Mouse (Mus musculus) embryonic facial prominence, embryonic 14.5 days (tissue): Measurements from ENCODE around the gene Krt88. TPM values are rescaled to one million over a fixed set of nuclear protein-coding genes. Genes with fewer than 3 reads are reported as not detected.

Experiments
- ATAC-seq: fragments of 200-750 bp; cut with Nextera tagmentation; 2 replicates; pipeline ENCODE4 v1.8.0; 2017; ENCODE audit warnings: low read depth, moderate number of reproducible peaks, moderate TSS enrichment
- DNase-seq: peaks from one replicate; pipeline ENCODE4 v3.0.0-alpha.2; 2015; ENCODE audit warnings: low spot score
- H3K27ac ChIP-seq: fragments of 300-500 bp; sonication (generic); replicated peaks from 2 replicates; pipeline ENCODE4 v1.5.1; 2014; ENCODE audit warnings: low read depth, mild to moderate bottlenecking, low read length, moderate library complexity
- H3K27me3 ChIP-seq: fragments of 300-500 bp; sonication (generic); replicated peaks from 2 replicates; pipeline ENCODE4 v1.6.1; 2014; ENCODE audit warnings: low read length; ENCODE audit not compliant: control insufficient read depth, insufficient read depth
- H3K36me3 ChIP-seq: fragments of 300-500 bp; sonication (generic); 2 replicates; pipeline ENCODE4 v1.6.1; 2014; ENCODE audit warnings: low read length, mixed read lengths; ENCODE audit not compliant: control insufficient read depth, insufficient read depth
- H3K4me1 ChIP-seq: fragments of 300-500 bp; sonication (generic); 2 replicates; pipeline ENCODE4 v1.6.1; 2014; ENCODE audit warnings: antibody characterized with exemption, low read length; ENCODE audit not compliant: control insufficient read depth, insufficient read depth
- H3K4me2 ChIP-seq: fragments of 300-500 bp; sonication (generic); 2 replicates; pipeline ENCODE4 v1.6.1; 2014; ENCODE audit warnings: low read depth, mild to moderate bottlenecking, low read length, moderate library complexity, mixed read lengths
- H3K4me3 ChIP-seq: fragments of 300-500 bp; sonication (generic); 2 replicates; pipeline ENCODE4 v1.5.1; 2014; ENCODE audit warnings: low read depth, mild to moderate bottlenecking, low read length
- H3K9ac ChIP-seq: fragments of 300-500 bp; sonication (generic); 2 replicates; pipeline ENCODE4 v1.6.1; 2014; ENCODE audit warnings: low read depth, mild to moderate bottlenecking, low read length, moderate library complexity, mixed read lengths
- H3K9me3 ChIP-seq: fragments of 300-500 bp; sonication (generic); 2 replicates; pipeline ENCODE4 v1.6.1; 2016; ENCODE audit warnings: low read length; ENCODE audit not compliant: control insufficient read depth
- WGBS: fragments of 180-500 bp; shearing (Covaris S2); extraction: QIAGEN DNeasy Blood & Tissue Kit; methylation state at CpG from one replicate; pipeline ENCODE4 v1.1.7; 2014; 5-methylcytosine and 5-hydroxymethylcytosine counted together
- polyA plus RNA-seq: library from polyadenylated mRNA; unstranded; fragments of >200 nt; fragmentation: Nextera tagmentation; extraction: Ambion mirVana; gene quantifications from 2 replicates; pipeline ENCODE4 v1.2.1, GENCODE M21; 2014

Gene Krt88
- polyA plus RNA-seq, 1 experiment from 2014 or later = not detected

- no peak overlapping the region for H3K27ac ChIP-seq
- no peak overlapping the region for H3K4me2 ChIP-seq
- peak; percentile 19 for DNase-seq
- H3K27me3 ChIP-seq = no peaks in the 10 kb centered on the region
- no peak overlapping the region for H3K9ac ChIP-seq
- no peak; the same call in 1 of the 2 replicates for ATAC-seq
- no peaks in the 10 kb centered on the region for H3K9me3 ChIP-seq
- H3K4me3 ChIP-seq = no peak overlapping the region
- H3K4me1 ChIP-seq = peaks cover 6% of the 10 kb centered on the region; the same call in 1 of the 2 replicates
- H3K36me3 ChIP-seq = no peaks in the 10 kb centered on the region
- WGBS = 17% methylated on average over 5 of the region's 5 CpGs
Measured at GRCm38 (mm10) chr15:101424914-101425313, 22.6 kb upstream of the Krt88 start.

- Histone ChIP-seq H3K4me1 (no peaks in the 10 kb centered on the region), H3K36me3 (no peaks in the 10 kb centered on the region), H3K9me3 (no peaks in the 10 kb centered on the region), H3K9ac (no peak overlapping the region), H3K27me3 (peaks cover 37% of the 10 kb centered on the region), H3K4me2 (no peak overlapping the region), H3K27ac (no peak overlapping the region), H3K4me3 (no peak overlapping the region)
- 78% methylated on average over 5 of the region's 7 CpGs for WGBS
- DNase-seq (no peak), ATAC-seq (no peak)
Measured at GRCm38 (mm10) chr15:101436611-101437010, 10.9 kb upstream of the Krt88 start.

- peak within 1 kb of the TSS; percentile 51 for H3K4me2 ChIP-seq
- H3K9me3 ChIP-seq = no peaks in the 10 kb centered on the region
- H3K27ac ChIP-seq = no peak within 1 kb of the TSS; the same call in 1 of the 2 replicates
- ATAC-seq (no peak), DNase-seq (no peak)
- H3K27me3 ChIP-seq = peaks cover 37% of the 10 kb centered on the region
- no peaks in the 10 kb centered on the region for H3K4me1 ChIP-seq
- H3K36me3 ChIP-seq = no peaks in the 10 kb centered on the region
- peak within 1 kb of the TSS; percentile 31 for H3K4me3 ChIP-seq
- 0% methylated on average over 6 of the region's 34 CpGs for WGBS
- H3K9ac ChIP-seq = 0 out of 2 replicates have a peak within 1 kb of the TSS, but pooled peaks have one; percentile 37
Measured at GRCm38 (mm10) chr15:101438555-101438954, 9.0 kb upstream of the Krt88 start, which contains the start of gene Krt87. Gene Krt87, minus strand, starts transcription at chr15:101438804.

- Histone ChIP-seq H3K36me3 (no peaks in the 10 kb centered on the region), H3K9ac (no peak overlapping the region), H3K4me1 (no peaks in the 10 kb centered on the region), H3K27me3 (peaks cover 37% of the 10 kb centered on the region), H3K4me3 (no peak overlapping the region), H3K4me2 (no peak overlapping the region), H3K27ac (no peak overlapping the region), H3K9me3 (no peaks in the 10 kb centered on the region)
- ATAC-seq (no peak), DNase-seq (no peak)
- WGBS = 64% methylated on average over 4 of the region's 4 CpGs
Measured at GRCm38 (mm10) chr15:101440837-101441236, 6.7 kb upstream of the Krt88 start.

- DNase-seq (peak; percentile 20), ATAC-seq (no peak)
- Histone ChIP-seq H3K27me3 (no peaks in the 10 kb centered on the region), H3K9ac (no peak overlapping the region), H3K36me3 (no peaks in the 10 kb centered on the region), H3K27ac (no peak overlapping the region), H3K4me2 (no peak overlapping the region), H3K4me1 (no peaks in the 10 kb centered on the region), H3K4me3 (no peak overlapping the region), H3K9me3 (no peaks in the 10 kb centered on the region)
- 60% methylated on average over 11 of the region's 11 CpGs for WGBS
Measured at GRCm38 (mm10) chr15:101446572-101446971, 972 bp upstream of the Krt88 start.

- no peak overlapping the region for H3K4me3 ChIP-seq
- ATAC-seq = peak; percentile 74; the same call in 1 of the 2 replicates
Measured at GRCm38 (mm10) chr15:101453093-101453736, 5.7 kb downstream of the Krt88 start.

GRCm38 (mm10) chr15:101454774-101455173 is 7.2 kb downstream of the Krt88 start:
- H3K27me3 ChIP-seq = no peaks in the 10 kb centered on the region
- 0 out of 2 replicates have a peak, but pooled peaks cover 8% of the 10 kb centered on the region for H3K9me3 ChIP-seq
- H3K4me1 ChIP-seq = peaks cover 10% of the 10 kb centered on the region; the same call in 1 of the 2 replicates
- no peak overlapping the region for H3K9ac ChIP-seq
- H3K4me3 ChIP-seq = no peak overlapping the region
- ATAC-seq = no peak
- peak; percentile 19 for DNase-seq
- WGBS = 86% methylated on average over 8 of the region's 8 CpGs
- no peaks in the 10 kb centered on the region for H3K36me3 ChIP-seq
- H3K4me2 ChIP-seq = no peak overlapping the region
- H3K27ac ChIP-seq = no peak overlapping the region

More at GRCm38 (mm10) chr15:101453093-101453736, 5.7 kb downstream of the Krt88 start:
- WGBS = 3% methylated on average over 13 of the region's 13 CpGs
- Histone ChIP-seq H3K27ac (no peak overlapping the region), H3K4me1 (peaks cover 5% of the 10 kb centered on the region; the same call in 1 of the 2 replicates), H3K27me3 (no peaks in the 10 kb centered on the region), H3K9me3 (0 out of 2 replicates have a peak, but pooled peaks cover 8% of the 10 kb centered on the region), H3K4me2 (no peak overlapping the region), H3K36me3 (no peaks in the 10 kb centered on the region), H3K9ac (no peak overlapping the region)
- DNase-seq = peak; percentile 62

GRCm38 (mm10) chr15:101455292-101455691 is 7.7 kb downstream of the Krt88 start:
- Histone ChIP-seq H3K27ac (no peak overlapping the region), H3K9me3 (0 out of 2 replicates have a peak, but pooled peaks cover 8% of the 10 kb centered on the region), H3K4me1 (peaks cover 10% of the 10 kb centered on the region; the same call in 1 of the 2 replicates), H3K9ac (no peak overlapping the region), H3K27me3 (no peaks in the 10 kb centered on the region), H3K4me2 (no peak overlapping the region), H3K36me3 (no peaks in the 10 kb centered on the region), H3K4me3 (no peak overlapping the region)
- ATAC-seq (no peak), DNase-seq (no peak)
- 82% methylated on average over 2 of the region's 2 CpGs for WGBS
